Mouse (Mus musculus) ovary, postnatal 14 days (tissue): ENCODE measurements around the gene Lhx4.

Experiments used
- DNase-seq: peaks from one replicate; pipeline ENCODE4 v3.0.0; 2022; ENCODE audit warnings: low spot score

Lhx4 gene

GRCm38 (mm10) chr1:155751484-155752255, at the start of gene Lhx4:
Gene Lhx4, minus strand, starts transcription at chr1:155751684.
- DNase-seq: no peak

DNA sequence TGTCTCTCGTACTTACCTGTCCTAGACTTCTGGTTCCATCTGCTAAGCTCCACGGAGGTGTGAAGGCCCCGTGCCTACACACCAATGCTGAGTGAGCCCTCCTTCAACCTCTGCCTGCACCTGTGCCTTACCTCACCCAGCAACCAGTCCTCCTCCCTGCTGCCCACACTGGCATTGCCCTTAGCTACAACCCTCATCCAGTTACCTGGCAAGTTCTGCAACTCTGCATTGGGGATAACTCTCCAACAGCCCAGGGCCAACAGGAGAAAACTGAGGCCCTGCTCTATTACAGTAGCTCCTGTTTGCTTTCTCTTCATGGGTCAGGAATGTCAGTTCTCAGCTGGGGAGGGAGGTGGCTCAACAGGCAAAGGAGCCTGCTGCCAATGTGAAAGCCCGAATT, 46.5 kb upstream of the Lhx4 start:
- DNase-seq: no peak

GRCm38 (mm10) chr1:155797425-155797824, 45.9 kb upstream of the Lhx4 start:
- no peak for DNase-seq

GRCm38 (mm10) chr1:155796757-155797405, 45.4 kb upstream of the Lhx4 start:
- DNase-seq: no peak

GRCm38 (mm10) chr1:155795791-155796233, 44.3 kb upstream of the Lhx4 start:
- DNase-seq: peak; percentile 27

GRCm38 (mm10) chr1:155794855-155795254, 43.4 kb upstream of the Lhx4 start:
- DNase-seq: no peak

- no peak for DNase-seq
Observed at GRCm38 (mm10) chr1:155791919-155792318, 40.4 kb upstream of the Lhx4 start.

- no peak for DNase-seq
Observed at GRCm38 (mm10) chr1:155790111-155790974, 38.9 kb upstream of the Lhx4 start.

DNA sequence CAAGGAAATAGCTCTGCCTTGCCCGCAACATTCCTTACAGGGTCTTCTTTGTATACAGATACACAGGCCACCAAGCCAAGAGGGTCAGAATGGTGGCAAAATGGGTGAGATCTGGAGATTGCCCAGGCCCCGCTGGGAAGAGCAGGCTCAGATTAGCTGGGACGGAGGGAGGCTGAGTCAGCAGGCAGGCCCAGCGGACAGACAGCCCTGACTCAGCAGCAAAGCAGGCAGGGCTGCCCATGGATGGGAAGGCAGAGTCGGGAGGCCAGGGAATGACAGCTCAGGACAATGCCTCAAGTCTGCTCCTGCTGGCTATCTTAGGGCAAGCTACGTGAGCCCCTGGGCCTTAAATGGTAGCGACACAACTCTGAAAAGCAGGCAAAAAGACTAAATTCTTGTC, 34.4 kb upstream of the Lhx4 start:
- DNase-seq: no peak

DNA sequence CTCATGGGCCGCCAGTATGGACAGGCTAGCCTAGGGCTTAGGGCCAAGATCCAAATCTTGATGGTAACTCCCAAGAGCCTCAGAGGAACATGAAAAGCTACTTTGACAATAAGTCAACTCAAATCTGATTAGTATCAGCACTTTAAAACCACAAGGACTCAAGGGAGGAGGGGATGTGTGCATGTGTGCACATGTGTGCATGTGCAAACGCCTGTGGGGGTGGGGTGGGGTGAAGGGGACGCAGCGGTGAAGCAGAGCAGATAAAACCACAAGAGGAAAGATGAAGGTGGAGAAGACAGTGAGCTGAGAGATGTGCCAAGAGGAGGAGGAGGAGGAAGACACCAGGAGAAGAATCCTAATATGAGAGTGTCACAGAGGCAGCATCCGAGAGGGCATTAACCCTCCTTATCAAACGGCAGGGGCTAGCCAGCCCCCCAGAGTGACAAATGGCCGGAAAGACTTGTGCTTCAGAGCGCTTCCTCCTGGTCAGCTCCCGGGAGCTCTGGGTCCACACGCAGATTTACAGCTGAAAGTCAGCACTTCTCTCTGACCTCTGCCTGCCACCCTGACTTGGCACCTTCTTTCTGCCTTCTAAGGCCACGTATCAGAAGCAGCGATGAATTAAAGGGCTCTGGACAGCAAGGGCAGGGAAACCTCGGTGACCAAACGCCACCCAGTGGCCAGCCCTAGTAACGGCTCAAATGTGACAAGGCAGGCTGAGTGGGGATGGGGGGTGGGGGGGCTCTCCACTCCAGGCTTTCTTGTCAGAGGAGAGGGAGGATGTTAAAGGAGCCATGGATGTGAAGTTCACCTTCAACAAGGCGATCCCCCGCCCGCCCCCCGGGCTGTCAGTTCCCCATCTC, 33.1 kb upstream of the Lhx4 start:
- DNase-seq: peak; percentile 54

- DNase-seq: no peak
Observed at GRCm38 (mm10) chr1:155782382-155782781, 30.9 kb upstream of the Lhx4 start.

DNA sequence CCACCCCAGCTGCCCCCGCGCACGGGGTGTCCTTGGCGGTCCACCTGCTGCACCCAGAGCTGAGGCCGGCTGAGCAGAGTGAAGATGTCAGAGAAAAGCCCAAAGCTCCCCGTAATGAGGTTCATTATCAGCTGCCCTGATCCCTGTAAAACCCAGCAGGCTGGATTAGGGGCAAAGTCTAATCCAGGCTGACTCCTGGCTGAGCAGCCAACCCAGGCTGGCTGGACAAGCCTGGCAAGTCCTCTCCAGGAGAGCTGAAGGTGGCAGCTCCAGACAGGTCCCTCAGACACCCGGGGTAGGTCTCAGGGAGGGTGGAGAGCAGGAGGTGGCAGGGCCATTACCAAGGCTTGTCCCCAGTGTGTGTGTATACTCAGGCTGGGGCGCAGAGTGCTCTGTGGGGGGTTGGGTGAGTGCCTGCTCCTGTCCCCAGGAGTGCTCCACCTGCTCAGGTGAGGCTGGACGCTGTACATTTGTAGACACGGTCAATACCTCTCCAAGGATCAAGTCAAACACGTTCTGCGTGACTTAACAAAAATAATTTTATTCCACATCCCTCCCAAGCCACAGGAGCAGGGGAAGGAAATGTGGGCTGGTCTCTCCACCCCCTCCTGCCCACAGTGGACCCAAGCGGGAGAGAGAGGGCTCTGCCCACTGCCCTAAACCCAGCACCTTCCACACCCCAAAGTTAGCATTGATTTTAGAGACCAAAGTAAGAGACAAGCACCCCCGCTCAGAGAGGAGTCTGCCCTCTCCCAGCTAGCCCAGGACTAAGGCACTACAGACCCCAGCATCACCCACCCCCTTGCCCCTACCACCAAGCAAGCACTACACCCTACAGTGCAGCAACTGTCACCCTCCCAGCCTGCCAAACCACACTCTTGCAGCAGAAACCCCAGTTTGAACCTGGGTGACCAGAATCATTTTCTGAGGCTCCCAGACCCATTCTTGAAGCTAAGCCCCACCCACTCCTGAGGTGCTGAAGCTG, 26.4 kb upstream of the Lhx4 start:
- DNase-seq: no peak

GRCm38 (mm10) chr1:155759167-155759566, 7.7 kb upstream of the Lhx4 start:
- no peak for DNase-seq

DNA sequence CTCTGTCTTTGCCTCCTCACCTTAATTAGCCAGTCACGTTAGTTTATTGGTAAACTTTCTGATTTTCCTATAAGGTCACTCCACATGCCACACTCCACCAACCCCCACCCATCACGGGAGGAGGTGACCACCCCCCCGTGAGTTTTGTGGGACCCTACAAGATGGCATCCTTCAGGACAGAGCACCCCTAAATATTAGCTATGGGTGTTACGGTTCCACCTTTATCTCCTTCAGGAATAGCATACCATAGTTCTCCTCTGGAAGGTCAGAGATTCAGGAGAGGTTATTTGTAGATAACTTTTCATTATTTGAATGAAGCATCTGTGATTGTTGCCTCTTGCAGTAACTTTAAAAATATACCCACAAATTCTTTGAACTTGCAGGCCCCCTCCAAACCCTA, 7.2 kb upstream of the Lhx4 start:
- no peak for DNase-seq

DNA sequence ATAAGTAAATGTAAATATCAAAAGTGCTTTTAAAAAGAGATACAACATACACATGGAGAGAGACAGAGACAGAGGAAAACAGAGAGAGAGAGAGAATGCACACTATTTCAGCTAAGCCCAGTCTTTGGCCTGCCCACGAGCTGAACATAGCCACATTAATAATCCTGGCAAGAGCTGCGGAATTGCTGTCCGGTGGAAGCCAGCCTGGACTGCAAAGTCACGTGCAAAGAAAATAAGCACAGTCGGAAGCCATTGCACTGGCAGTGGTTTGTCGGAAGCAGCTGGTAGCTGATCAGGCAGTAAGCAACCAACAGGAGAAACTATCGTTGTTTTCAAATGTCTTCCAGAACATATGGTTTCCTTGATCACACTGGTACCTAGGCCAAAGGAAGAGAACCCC, 6.1 kb upstream of the Lhx4 start:
- no peak for DNase-seq

GRCm38 (mm10) chr1:155753411-155753810, 1.9 kb upstream of the Lhx4 start:
- no peak for DNase-seq

- DNase-seq: no peak
Observed at GRCm38 (mm10) chr1:155750517-155751178, 836 bp downstream of the Lhx4 start.

- DNase-seq: no peak
Observed at GRCm38 (mm10) chr1:155747911-155748310, 3.6 kb downstream of the Lhx4 start.

GRCm38 (mm10) chr1:155747011-155747410, 4.5 kb downstream of the Lhx4 start:
- DNase-seq: no peak
